In the genomic region with DNA sequence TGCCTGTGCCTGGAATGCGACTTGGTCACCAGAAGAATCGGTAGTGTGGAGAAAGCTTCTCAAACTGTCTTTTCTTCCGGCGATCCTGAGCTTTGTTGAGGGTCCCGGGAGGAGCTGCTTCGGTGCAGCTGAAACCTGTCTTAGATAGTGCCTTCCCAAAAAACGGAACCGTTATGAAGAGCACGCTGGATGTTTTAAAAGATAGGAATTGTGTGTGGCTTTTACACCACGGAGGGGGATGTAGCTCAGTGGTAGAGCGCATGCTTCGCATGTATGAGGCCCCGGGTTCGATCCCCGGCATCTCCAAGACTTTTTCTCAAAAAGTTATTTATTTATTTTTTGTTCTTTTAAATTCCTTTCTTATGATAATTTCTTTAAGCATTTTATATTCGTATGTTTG, we compare ENCODE assay signal across 9 mouse cellular contexts. TPM values are rescaled to one million over a fixed set of nuclear protein-coding genes. Genes with fewer than 3 reads are reported as not detected.
A peak's percentile ranks its signal among the peaks of the same experiment; 100 is the strongest.
DNase-seq lines count a peak whose midpoint lies in the region; ATAC-seq and TF ChIP-seq lines count a peak whose summit lies in the region.
"Had no signal": no experiment of that assay in that cellular context is flagged by ENCODE, and none has a peak within 500 bp of the region (broad histone marks: within the 10 kb centered on the region; RNA-seq: fewer than 3 reads in every experiment).

No protein-coding gene starts in this region.

- peak; percentile 32 for DNase-seq in adrenal gland, postnatal 14 days
- no peak for DNase-seq in adrenal gland, postnatal 4 days (ENCODE audit: low spot score in 2 of 2)
- DNase-seq in embryo, embryonic 10 days (ENCODE audit: low spot score): peak; percentile 85
- peak; percentile 63 for DNase-seq in liver
- peak; percentile 48 for DNase-seq in right cerebral cortex, adult 18-20 months
- no peak for DNase-seq in thymus, postnatal 14 days

- H3K79me3 ChIP-seq in C2C12 (ENCODE audit: low read depth): no peaks in the 10 kb centered on the region

- H3K27ac ChIP-seq in hindbrain, embryonic 13.5 days: no peak overlapping the region

- ATAC-seq in hindbrain, embryonic 13.5 days (ENCODE audit: low FRiP score): peak; percentile 88

- H3K27me3 ChIP-seq in C2C12 (ENCODE audit: control insufficient read depth, insufficient read depth, insufficient read length): no peaks in the 10 kb centered on the region
- H3K27me3 ChIP-seq in hindbrain, embryonic 13.5 days: peaks cover 30% of the 10 kb centered on the region

- H3K4me1 ChIP-seq in hindbrain, embryonic 13.5 days (replicated peaks): peaks cover 9% of the 10 kb centered on the region

- no peaks in the 10 kb centered on the region for H3K9me3 ChIP-seq in hindbrain, embryonic 13.5 days

- H3K4me3 ChIP-seq in C2C12 (ENCODE audit: insufficient read depth, poor library complexity, severe bottlenecking): peak overlapping the region; percentile 37
- peak overlapping the region; percentile 55 for H3K4me3 ChIP-seq in hindbrain, embryonic 13.5 days

- H3ac ChIP-seq in C2C12 (ENCODE audit: control insufficient read depth, insufficient read length, low read depth): peak overlapping the region; percentile 56

- H3K79me2 ChIP-seq in C2C12 (ENCODE audit: control insufficient read depth, insufficient read depth): no peaks in the 10 kb centered on the region

- TF ChIP-seq CTCF in C2C12 (IDR thresholded peaks at IDR 0.05; ENCODE audit: control insufficient read depth, insufficient read depth, insufficient read length): no peak

- peak overlapping the region; percentile 60 for H3K4me2 ChIP-seq in hindbrain, embryonic 13.5 days

- H3K9ac ChIP-seq in hindbrain, embryonic 13.5 days: peak overlapping the region; percentile 66

- WGBS in hindbrain, embryonic 13.5 days: 2% methylated on average over 16 of the region's 16 CpGs

- H3K36me3 ChIP-seq in C2C12 (ENCODE audit: control insufficient read depth, insufficient read depth): no peaks in the 10 kb centered on the region
- H3K36me3 ChIP-seq in hindbrain, embryonic 13.5 days: no peaks in the 10 kb centered on the region

TF ChIP-seq in C2C12, 6 proteins besides CTCF, POLR2A, EP300 and RAD21:
- no peak for TF ChIP-seq FOSL1 (IDR thresholded peaks at IDR 0.05; ENCODE audit: insufficient read depth, low read length, poor library complexity, severe bottlenecking)
- TF ChIP-seq MYOG (IDR thresholded peaks at IDR 0.05; ENCODE audit: control insufficient read depth, extremely low read depth, insufficient read length): no peak
- TF ChIP-seq CEBPB (IDR thresholded peaks at IDR 0.05; ENCODE audit: low read depth): no peak
- no peak for TF ChIP-seq USF1 (IDR thresholded peaks at IDR 0.05; ENCODE audit: low read depth)
- no peak for TF ChIP-seq MYOD1 (IDR thresholded peaks at IDR 0.05; ENCODE audit: control insufficient read depth, insufficient read length, low read depth)
- no peak for TF ChIP-seq MAX (IDR thresholded peaks at IDR 0.05)

RNA-seq across cellular contexts. Expression of a gene that starts 38.5 kb away (rescaled TPM):
- total RNA-seq in adrenal gland, postnatal 14 days (2021): not detected in 2 replicates
- not detected for total RNA-seq in adrenal gland, postnatal 4 days (2021)
- not detected for polyA plus RNA-seq in C2C12 (2012; fragmentation: generic; extraction: Trizol)
- polyA plus RNA-seq in hindbrain, embryonic 13.5 days (2015; fragmentation: Nextera tagmentation; extraction: Ambion mirVana): not detected in 2 replicates

RNA-seq across cellular contexts. Expression of a gene that starts 57.9 kb away (rescaled TPM):
- not detected in 2 replicates for total RNA-seq in adrenal gland, postnatal 14 days (2021)
- total RNA-seq in adrenal gland, postnatal 4 days (2021): under 1 TPM in 1 of 2 experiments, not detected in 1; 0.81 TPM
- polyA plus RNA-seq in C2C12 (2012; fragmentation: generic; extraction: Trizol): not detected
- not detected in 2 replicates for polyA plus RNA-seq in hindbrain, embryonic 13.5 days (2015; fragmentation: Nextera tagmentation; extraction: Ambion mirVana)
- polyA plus RNA-seq: large intestine, adult 2 months had no signal

Comparison
In these comparisons a context has a peak if more than half of its experiments do, and no peak if none do; other contexts are left out.
1. DNase-seq: peak in adrenal gland, postnatal 14 days (single experiment), embryo, embryonic 10 days (single experiment), liver (single experiment) and right cerebral cortex, adult 18-20 months (single experiment); none in adrenal gland, postnatal 4 days (0 of 2) and thymus, postnatal 14 days (single experiment).